In genomic region chr1:116392390-116392789, GRCm38 (mm10) we compare ENCODE assay signal across 25 mouse cellular contexts.
DNase-seq lines count a peak whose midpoint lies in the region; ATAC-seq and TF ChIP-seq lines count a peak whose summit lies in the region.
"Had no signal": no experiment of that assay in that cellular context is flagged by ENCODE, and none has a peak within 500 bp of the region (broad histone marks: within the 10 kb centered on the region; RNA-seq: fewer than 3 reads in every experiment).

No protein-coding gene starts in this region.

- no peak overlapping the region for H3K27ac ChIP-seq in forebrain, embryonic 16.5 days (ENCODE audit: low read length)
- no peak overlapping the region for H3K27ac ChIP-seq in forebrain, embryonic 12.5 days
- H3K27ac ChIP-seq in hindbrain, embryonic 15.5 days (replicated peaks) = no peak overlapping the region
- no peak overlapping the region for H3K27ac ChIP-seq in midbrain, embryonic 16.5 days (ENCODE audit: low read length)
- H3K27ac ChIP-seq: embryonic facial prominence, embryonic 15.5 days; limb, embryonic 12.5 days had no signal

- no peak overlapping the region for H3K4me3 ChIP-seq in forebrain, embryonic 16.5 days (replicated peaks; ENCODE audit: low read length)
- no peak overlapping the region for H3K4me3 ChIP-seq in forebrain, embryonic 12.5 days (replicated peaks)
- no peak overlapping the region for H3K4me3 ChIP-seq in hindbrain, embryonic 15.5 days
- H3K4me3 ChIP-seq in midbrain, embryonic 16.5 days (ENCODE audit: low read depth, low read length) = no peak overlapping the region
- H3K4me3 ChIP-seq: embryonic facial prominence, embryonic 15.5 days; limb, embryonic 12.5 days had no signal

- H3K4me1 ChIP-seq in forebrain, embryonic 16.5 days (replicated peaks; ENCODE audit: control insufficient read depth, insufficient read depth, low read length) = no peaks in the 10 kb centered on the region
- H3K4me1 ChIP-seq in forebrain, embryonic 12.5 days = no peaks in the 10 kb centered on the region
- H3K4me1 ChIP-seq in hindbrain, embryonic 15.5 days (replicated peaks) = no peaks in the 10 kb centered on the region
- no peaks in the 10 kb centered on the region for H3K4me1 ChIP-seq in midbrain, embryonic 16.5 days (ENCODE audit: control insufficient read depth, insufficient read depth, low read length)
- H3K4me1 ChIP-seq: embryonic facial prominence, embryonic 15.5 days; limb, embryonic 12.5 days had no signal

- no peak overlapping the region for H3K9ac ChIP-seq in forebrain, embryonic 16.5 days (replicated peaks; ENCODE audit: low read depth, low read length)
- no peak overlapping the region for H3K9ac ChIP-seq in forebrain, embryonic 12.5 days
- H3K9ac ChIP-seq in hindbrain, embryonic 15.5 days = no peak overlapping the region
- H3K9ac ChIP-seq in midbrain, embryonic 16.5 days (ENCODE audit: low read depth, low read length) = no peak overlapping the region
- H3K9ac ChIP-seq: embryonic facial prominence, embryonic 15.5 days; limb, embryonic 12.5 days; liver, postnatal 0 days had no signal

- DNase-seq in brain, embryonic 14.5 days (ENCODE audit: low read depth) = peak; percentile 72
- DNase-seq in ovary, adult 18-20 months (ENCODE audit: low spot score) = no peak
- no peak for DNase-seq in heart, postnatal 4 days
- DNase-seq in lung, adult 18-20 months = no peak
- DNase-seq: adrenal gland, postnatal 10 days; cerebellum, adult 9-10 months; gastrocnemius, postnatal 14 days; heart, adult 11 months; kidney, postnatal 25 days; liver, postnatal 0 days; lung, postnatal 10 days; right cerebral cortex, postnatal 14 days; spleen, adult 18-20 months had no signal

- H3K4me2 ChIP-seq in forebrain, embryonic 16.5 days (ENCODE audit: low read length) = no peak overlapping the region
- no peak overlapping the region for H3K4me2 ChIP-seq in forebrain, embryonic 12.5 days
- no peak overlapping the region for H3K4me2 ChIP-seq in hindbrain, embryonic 15.5 days
- no peak overlapping the region for H3K4me2 ChIP-seq in midbrain, embryonic 16.5 days (ENCODE audit: low read length)
- H3K4me2 ChIP-seq: embryonic facial prominence, embryonic 15.5 days; heart, embryonic 11.5 days; limb, embryonic 12.5 days; liver, embryonic 11.5 days had no signal

- TF ChIP-seq CTCF in brain, embryonic 14.5 days (IDR thresholded peaks at IDR 0.05; ENCODE audit: borderline replicate concordance, extremely low read depth, insufficient read depth, insufficient read length) = no peak

- H3K27me3 ChIP-seq in forebrain, embryonic 16.5 days (replicated peaks; ENCODE audit: control insufficient read depth, insufficient read depth, low read length) = no peaks in the 10 kb centered on the region
- no peaks in the 10 kb centered on the region for H3K27me3 ChIP-seq in forebrain, embryonic 12.5 days
- no peaks in the 10 kb centered on the region for H3K27me3 ChIP-seq in hindbrain, embryonic 15.5 days
- H3K27me3 ChIP-seq in midbrain, embryonic 16.5 days (ENCODE audit: control insufficient read depth, insufficient read depth, low read depth, low read length) = no peaks in the 10 kb centered on the region
- H3K27me3 ChIP-seq: CH12.LX; embryonic facial prominence, embryonic 15.5 days; limb, embryonic 12.5 days; Patski had no signal

- ATAC-seq in forebrain, embryonic 16.5 days = peak; percentile 75
- no peak; the same call in 1 of the 2 replicates for ATAC-seq in forebrain, embryonic 12.5 days (ENCODE audit: low FRiP score)
- 0 out of 2 replicates have a peak, but pooled peaks have one; percentile 30 for ATAC-seq in hindbrain, embryonic 15.5 days (ENCODE audit: low FRiP score, low read depth)
- ATAC-seq in midbrain, embryonic 16.5 days = peak; percentile 67; the same call in 1 of the 2 replicates
- ATAC-seq: intestine, postnatal 0 days; liver, postnatal 0 days; Patski had no signal

- no peaks in the 10 kb centered on the region for H3K9me3 ChIP-seq in forebrain, embryonic 16.5 days (ENCODE audit: control insufficient read depth, low read length)
- no peaks in the 10 kb centered on the region for H3K9me3 ChIP-seq in forebrain, embryonic 12.5 days
- no peaks in the 10 kb centered on the region for H3K9me3 ChIP-seq in hindbrain, embryonic 15.5 days
- no peaks in the 10 kb centered on the region for H3K9me3 ChIP-seq in midbrain, embryonic 16.5 days (replicated peaks; ENCODE audit: control insufficient read depth, low read length, poor library complexity, severe bottlenecking)
- H3K9me3 ChIP-seq: embryonic facial prominence, embryonic 15.5 days; limb, embryonic 12.5 days had no signal

- TF ChIP-seq POLR2A in brain, embryonic 14.5 days (IDR thresholded peaks at IDR 0.05; ENCODE audit: borderline replicate concordance, extremely low read depth, insufficient read depth, insufficient read length, poor library complexity, severe bottlenecking) = no peak

- H3K36me3 ChIP-seq in forebrain, embryonic 16.5 days (ENCODE audit: control insufficient read depth, insufficient read depth) = no peaks in the 10 kb centered on the region
- no peaks in the 10 kb centered on the region for H3K36me3 ChIP-seq in forebrain, embryonic 12.5 days (replicated peaks)
- no peaks in the 10 kb centered on the region for H3K36me3 ChIP-seq in hindbrain, embryonic 15.5 days
- H3K36me3 ChIP-seq in midbrain, embryonic 16.5 days (ENCODE audit: control insufficient read depth, insufficient read depth, low read length) = no peaks in the 10 kb centered on the region
- H3K36me3 ChIP-seq: embryonic facial prominence, embryonic 15.5 days; G1E; limb, embryonic 12.5 days had no signal
